ENCODE assay signal across 7 mouse cellular contexts in genomic region chr2:145822013-145822782, GRCm38 (mm10).
DNase-seq lines count a peak whose midpoint lies in the region; ATAC-seq lines count a peak whose summit lies in the region.

No protein-coding gene starts in this region.

- no peaks in the 10 kb centered on the region for H3K27me3 ChIP-seq in midbrain, embryonic 13.5 days

- no peaks in the 10 kb centered on the region for H3K36me3 ChIP-seq in midbrain, embryonic 13.5 days

- no peak overlapping the region for H3K9ac ChIP-seq in midbrain, embryonic 13.5 days (replicated peaks)

- no peak overlapping the region for H3K4me2 ChIP-seq in midbrain, embryonic 13.5 days (replicated peaks)

- no peaks in the 10 kb centered on the region for H3K4me1 ChIP-seq in midbrain, embryonic 13.5 days (replicated peaks)

- 91% methylated on average over 15 of the region's 15 CpGs for WGBS in midbrain, embryonic 13.5 days

- no peak overlapping the region for H3K4me3 ChIP-seq in midbrain, embryonic 13.5 days (replicated peaks)

- intact Hi-C loops in heart, postnatal 14 days (cut with DNase I), result loop anchor here (5.0 kb wide), 1 partner anchor 40 kb away; no protein-coding TSS in a partner anchor

- DNase-seq in urinary bladder, postnatal 14 days (ENCODE audit: low spot score), result peak; percentile 27
- DNase-seq in urinary bladder, postnatal 25 days (ENCODE audit: low spot score), result no peak
- DNase-seq in heart, postnatal 14 days, result peak; percentile 35 to 36
- peak; percentile 62 to 64 for DNase-seq in lung, adult 18-20 months
- DNase-seq in right cerebral cortex, postnatal 36 days (ENCODE audit: low spot score in 2 of 2), result no peak
- DNase-seq in retina, embryonic 14.5 days (ENCODE audit: low spot score), result no peak

- no peak overlapping the region for H3K27ac ChIP-seq in midbrain, embryonic 13.5 days

- H3K9me3 ChIP-seq in midbrain, embryonic 13.5 days, result peaks cover 5% of the 10 kb centered on the region; the same call in 1 of the 2 replicates

- ATAC-seq in midbrain, embryonic 13.5 days, result no peak

Comparison
In these comparisons a context has a peak if more than half of its experiments do, and no peak if none do; other contexts are left out.
1. DNase-seq: peak in urinary bladder, postnatal 14 days (single experiment), heart, postnatal 14 days (2 of 2) and lung, adult 18-20 months (2 of 2); none in urinary bladder, postnatal 25 days (single experiment), right cerebral cortex, postnatal 36 days (0 of 2) and retina, embryonic 14.5 days (single experiment).